Mouse (Mus musculus): ENCODE data around the gene Tgoln1.

DNA sequence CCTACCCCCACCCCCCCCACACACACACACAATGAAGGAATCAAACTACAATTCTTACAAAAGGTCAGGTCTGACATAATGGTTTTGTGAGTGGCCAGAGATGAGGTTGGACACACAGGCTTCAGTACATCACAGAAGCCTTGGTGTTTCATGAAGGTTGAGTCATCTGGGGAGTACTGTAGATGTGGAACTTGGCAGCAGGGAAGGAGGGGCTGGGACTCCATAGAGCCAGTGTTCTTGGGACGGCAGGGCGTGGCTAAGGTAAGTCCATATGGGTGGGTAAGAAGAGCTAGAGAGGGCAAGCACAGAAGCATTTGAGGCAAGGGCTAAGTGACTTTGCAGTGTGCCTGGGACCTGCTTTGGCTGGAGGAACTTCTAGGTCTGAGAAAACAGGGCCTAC is 12.7 kb downstream of the Tgoln1 start:
- no peak for TF ChIP-seq CTCF (IDR thresholded peaks at IDR 0.05; ENCODE audit: low read depth, low read length)
- TF ChIP-seq GATA1 (IDR thresholded peaks at IDR 0.05; ENCODE audit: borderline replicate concordance, low read length): no peak
